Mouse (Mus musculus): Measurements from ENCODE around the gene Tlr11. TPM values are rescaled to one million over a fixed set of nuclear protein-coding genes. Genes with fewer than 3 reads are reported as not detected.

Tlr11 gene
- polyA plus RNA-seq, 1 experiment from 2014 or later: not detected

Other genes starting within 250 kb of the Tlr11 start
- not detected in 2 replicates for gene Olfr727, start 234.7 kb upstream of the Tlr11 start, polyA plus RNA-seq (2015; fragmentation: Nextera tagmentation; extraction: Ambion mirVana)
- not detected in 2 replicates for gene Olfr728, start 215.2 kb upstream of the Tlr11 start, polyA plus RNA-seq (2015; fragmentation: Nextera tagmentation; extraction: Ambion mirVana)
- not detected in 2 replicates for gene Olfr729, start 205.0 kb upstream of the Tlr11 start, polyA plus RNA-seq (2015; fragmentation: Nextera tagmentation; extraction: Ambion mirVana)
- gene Olfr730, start 169.7 kb upstream of the Tlr11 start, polyA plus RNA-seq (2015; fragmentation: Nextera tagmentation; extraction: Ambion mirVana): not detected in 2 replicates
- gene Olfr731, start 116.0 kb upstream of the Tlr11 start, polyA plus RNA-seq (2015; fragmentation: Nextera tagmentation; extraction: Ambion mirVana): not detected in 2 replicates
- gene Olfr732, start 73.7 kb upstream of the Tlr11 start, polyA plus RNA-seq (2015; fragmentation: Nextera tagmentation; extraction: Ambion mirVana): not detected in 2 replicates
- not detected in 2 replicates for gene Olfr733, start 56.4 kb upstream of the Tlr11 start, polyA plus RNA-seq (2015; fragmentation: Nextera tagmentation; extraction: Ambion mirVana)
- gene Olfr734, start 31.2 kb upstream of the Tlr11 start, polyA plus RNA-seq (2015; fragmentation: Nextera tagmentation; extraction: Ambion mirVana): not detected in 2 replicates
- gene Olfr735, start 9.0 kb upstream of the Tlr11 start, polyA plus RNA-seq (2015; fragmentation: Nextera tagmentation; extraction: Ambion mirVana): not detected in 2 replicates
- not detected in 2 replicates for gene Olfr736, start 23.2 kb downstream of the Tlr11 start, polyA plus RNA-seq (2015; fragmentation: Nextera tagmentation; extraction: Ambion mirVana)
- not detected in 2 replicates for gene Olfr738, start 49.7 kb downstream of the Tlr11 start, polyA plus RNA-seq (2015; fragmentation: Nextera tagmentation; extraction: Ambion mirVana)
- not detected in 2 replicates for gene Olfr739, start 60.7 kb downstream of the Tlr11 start, polyA plus RNA-seq (2015; fragmentation: Nextera tagmentation; extraction: Ambion mirVana)
- not detected in 2 replicates for gene Olfr740, start 87.6 kb downstream of the Tlr11 start, polyA plus RNA-seq (2015; fragmentation: Nextera tagmentation; extraction: Ambion mirVana)
- gene Olfr741, start 114.8 kb downstream of the Tlr11 start, polyA plus RNA-seq (2015; fragmentation: Nextera tagmentation; extraction: Ambion mirVana): not detected in 2 replicates
- gene Olfr742, start 145.7 kb downstream of the Tlr11 start, polyA plus RNA-seq (2015; fragmentation: Nextera tagmentation; extraction: Ambion mirVana): not detected in 2 replicates
- gene Olfr743, start 163.9 kb downstream of the Tlr11 start, polyA plus RNA-seq (2015; fragmentation: Nextera tagmentation; extraction: Ambion mirVana): not detected in 2 replicates

All from lung, embryonic 16.5 days (tissue).